Mouse (Mus musculus) adrenal gland, postnatal 14 days (tissue): ENCODE measurements at regions not wholly inside any gene's neighbourhood (a gene's known extent, or its start where the extent isn't known, plus 50 kb on each side); places are given as distances from the start of the nearest gene placed in this dataset.

Experiments
- DNase-seq: peaks from one replicate; pipeline ENCODE4 v3.0.0; 2021; ENCODE audit warnings: mixed read lengths

DNA sequence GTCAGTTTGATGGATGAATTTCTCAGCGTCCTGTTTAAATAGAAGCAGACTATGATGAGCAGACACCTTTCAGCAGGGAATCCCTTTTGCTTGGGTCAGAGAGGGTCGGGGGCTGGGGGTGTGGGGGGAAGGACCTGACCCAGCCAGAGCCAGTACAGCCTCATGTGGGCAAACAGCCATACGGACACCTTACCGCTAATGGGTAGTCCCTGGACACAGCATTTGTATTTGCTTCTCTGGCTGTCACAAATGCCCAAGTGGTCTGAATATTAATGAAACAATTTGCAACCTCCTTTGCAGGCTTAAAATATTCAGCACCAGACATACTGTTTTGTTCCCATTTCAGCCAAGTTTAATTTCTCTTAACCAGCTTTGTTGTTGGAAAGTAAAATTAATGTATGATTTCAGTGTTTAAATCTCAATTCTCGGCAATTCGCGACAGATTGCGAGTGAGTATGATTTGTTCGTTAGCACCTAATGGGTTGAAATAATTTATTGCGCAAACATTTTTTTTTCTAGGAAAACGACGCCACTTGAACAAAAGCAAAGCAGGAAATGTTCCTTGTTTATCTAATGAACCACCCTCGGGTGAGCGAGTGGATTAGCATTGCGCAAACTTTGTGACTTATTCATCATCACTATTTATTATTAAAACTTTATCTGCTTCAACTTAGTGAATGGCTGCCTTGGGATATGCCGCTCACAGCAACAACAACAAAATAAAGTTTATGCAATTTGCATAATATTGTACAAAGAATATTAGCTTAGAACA lies 166.2 kb downstream of the Cdh26 start:
- no peak for DNase-seq

DNA sequence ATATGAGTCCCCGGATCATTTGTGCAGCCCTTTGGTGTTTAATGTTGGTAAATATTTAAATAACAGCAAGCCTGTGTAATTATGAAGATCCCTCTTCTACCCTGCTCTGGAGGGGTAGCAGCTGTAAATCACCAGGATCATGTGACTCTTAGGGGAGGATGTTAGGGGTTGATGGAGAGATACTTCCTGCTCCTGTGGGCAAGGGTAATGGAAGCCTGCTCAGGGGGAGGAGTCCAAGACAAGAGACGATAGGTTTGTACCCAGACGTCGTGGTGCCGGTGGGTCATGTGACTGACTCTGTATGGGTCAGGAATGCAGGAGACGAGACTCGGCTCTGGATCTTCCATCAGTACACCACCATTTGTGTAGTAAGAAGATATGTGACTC lies 166.7 kb downstream of the Cdh26 start:
- DNase-seq = no peak

DNA sequence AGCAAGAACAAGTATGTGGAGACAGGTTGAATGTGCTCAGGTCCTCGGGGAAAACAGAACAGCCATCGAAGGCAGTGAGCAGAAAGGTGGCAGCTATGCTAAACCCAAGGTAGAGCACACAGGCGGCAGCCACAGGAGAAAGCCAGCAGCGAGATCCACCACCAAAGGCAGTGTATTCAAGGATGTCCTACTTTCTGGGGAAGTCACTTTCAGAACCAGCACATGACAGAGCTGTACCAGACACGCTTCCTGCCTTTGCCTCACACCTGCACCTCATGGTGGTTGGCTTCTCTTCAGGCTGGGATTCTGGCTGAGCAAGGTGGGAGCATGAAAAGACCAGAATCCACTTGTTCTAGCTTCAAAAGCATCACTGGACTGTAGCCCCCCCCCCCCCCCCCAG lies 168.0 kb downstream of the Cdh26 start:
- no peak for DNase-seq

DNA sequence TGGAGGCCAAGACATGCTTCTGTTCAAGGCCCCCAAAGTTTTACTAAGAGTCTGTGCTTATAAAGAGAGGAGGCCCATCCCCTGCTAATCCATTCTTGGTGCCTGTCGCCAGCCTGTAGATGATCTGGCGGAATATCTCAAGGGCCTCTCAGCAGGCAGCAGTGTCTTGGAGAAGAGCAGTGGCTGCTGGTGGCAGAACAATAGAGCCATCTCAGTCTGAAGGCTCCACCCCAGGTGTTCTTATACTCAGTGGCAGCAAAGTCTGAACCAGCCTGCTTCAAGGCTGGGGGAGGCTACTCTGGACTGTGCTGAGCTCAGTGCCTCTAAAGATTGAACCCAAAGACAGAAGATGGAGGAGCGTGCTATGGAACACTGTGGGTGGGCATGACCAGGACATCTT lies 168.5 kb downstream of the Cdh26 start:
- DNase-seq = no peak

DNA sequence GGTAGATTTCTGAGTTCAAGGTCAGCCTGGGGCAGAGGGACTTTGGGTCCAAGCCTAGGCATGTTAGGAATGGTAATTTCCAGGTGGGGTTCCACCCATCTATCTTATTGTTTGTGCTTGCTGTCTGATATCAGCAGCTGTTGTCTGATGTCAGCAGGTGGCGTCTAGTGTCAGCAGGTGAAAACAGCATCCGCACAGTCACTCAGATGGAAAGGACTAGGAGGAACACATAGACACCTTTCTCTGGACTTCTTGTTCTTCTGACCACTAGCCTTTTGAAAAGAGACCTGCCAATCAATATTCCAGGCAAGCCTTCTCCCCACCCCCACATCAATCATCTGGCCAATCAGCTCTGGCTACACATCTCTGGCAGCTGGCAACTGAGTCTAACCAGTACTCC lies 173.1 kb downstream of the Cdh26 start:
- no peak for DNase-seq

DNA sequence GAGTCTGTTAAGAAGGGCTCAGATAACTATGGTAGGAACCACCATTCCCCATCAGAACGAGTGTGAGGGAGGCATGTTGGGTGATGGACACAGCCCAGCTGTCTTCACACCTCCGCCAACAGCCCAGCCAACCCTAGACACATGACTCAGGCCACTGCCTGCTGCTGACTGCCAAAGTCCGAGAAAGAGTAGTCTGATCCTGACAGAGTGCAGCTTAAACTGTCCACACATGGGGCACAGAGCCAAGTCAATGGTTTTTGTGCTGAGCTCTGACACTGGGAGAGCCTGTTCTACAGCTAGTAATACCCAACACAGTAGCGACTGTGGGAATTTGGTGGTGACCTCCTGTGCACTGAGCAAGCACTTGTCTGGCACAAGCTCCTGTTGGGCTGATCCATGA lies 176.4 kb downstream of the Cdh26 start:
- DNase-seq = peak; percentile 55

DNA sequence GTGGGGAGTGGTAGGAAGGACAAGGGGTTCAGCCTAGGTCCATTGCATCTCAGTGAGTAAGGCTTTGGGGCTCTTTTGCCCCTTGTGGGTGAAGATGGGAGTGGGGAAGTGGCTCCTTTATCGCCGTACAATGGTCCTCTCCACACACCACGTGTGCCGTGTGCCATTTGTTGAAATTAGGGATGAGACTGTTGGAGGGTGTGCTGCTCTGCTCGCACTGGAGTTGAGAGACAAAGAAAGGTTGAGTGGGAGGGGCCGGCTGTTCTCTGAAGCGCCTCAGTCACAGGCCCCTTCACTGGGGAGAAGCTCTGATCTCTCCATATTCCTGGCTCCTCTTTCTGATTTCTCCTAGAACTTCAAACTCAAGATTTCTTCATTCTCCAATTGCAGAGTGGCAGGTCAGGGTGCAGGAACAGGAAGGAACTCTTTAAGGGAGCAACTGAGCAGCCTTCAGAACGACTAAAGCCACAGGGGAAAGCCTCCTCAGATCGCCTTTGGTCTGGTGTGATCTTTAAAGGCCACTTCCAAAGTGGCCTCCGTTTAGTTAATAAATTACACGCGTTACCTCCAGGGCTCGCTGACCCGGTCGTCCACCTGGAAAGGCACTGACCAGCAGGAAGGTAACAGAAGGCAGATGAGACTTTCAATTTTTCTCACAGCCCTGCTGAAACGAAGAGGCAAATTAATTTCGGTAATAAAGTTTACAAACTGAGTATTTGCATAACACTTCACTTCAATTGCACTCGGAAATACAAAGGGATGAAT lies 180.1 kb downstream of the Cdh26 start:
- DNase-seq = no peak

DNA sequence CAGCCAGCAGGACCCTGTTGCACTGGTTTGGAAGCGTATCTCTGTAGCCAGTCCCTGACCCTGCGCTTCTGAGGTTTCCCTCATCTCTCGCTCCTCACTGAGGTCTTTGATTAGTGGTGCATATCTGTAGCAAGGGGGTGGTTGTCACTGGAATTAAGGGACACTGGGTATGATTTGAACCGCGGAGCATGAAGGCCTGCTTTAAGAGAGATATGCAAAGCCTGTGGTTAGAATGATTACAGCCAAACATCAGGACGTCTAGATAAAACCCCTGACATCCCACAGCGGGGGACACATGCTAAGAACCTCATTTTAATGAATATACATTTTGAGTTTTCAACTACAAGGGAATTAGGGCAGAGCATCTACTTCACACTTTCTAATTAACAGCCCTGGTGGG lies 184.4 kb downstream of the Cdh26 start:
- no peak for DNase-seq

DNA sequence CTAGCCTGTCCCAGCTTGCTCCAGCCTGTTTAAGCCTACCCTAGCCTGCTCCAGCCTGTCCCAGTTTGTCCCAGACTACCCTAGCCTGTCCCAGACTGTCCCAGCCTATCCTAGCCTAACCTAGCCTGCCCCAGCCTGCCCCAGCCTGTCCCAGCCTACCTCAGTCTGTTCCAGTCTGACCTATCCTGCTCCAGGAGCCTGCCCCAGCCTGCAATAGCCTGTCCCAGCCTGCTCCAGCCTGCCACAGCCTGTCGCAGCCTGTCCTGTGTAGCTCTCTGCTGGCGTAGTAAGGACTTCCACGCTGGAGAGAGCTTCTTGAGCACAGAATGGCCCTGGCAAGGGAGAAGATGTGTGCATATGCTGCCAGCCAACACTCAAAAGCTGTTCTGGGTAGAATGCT lies 192.5 kb downstream of the Cdh26 start:
- no peak for DNase-seq

DNA sequence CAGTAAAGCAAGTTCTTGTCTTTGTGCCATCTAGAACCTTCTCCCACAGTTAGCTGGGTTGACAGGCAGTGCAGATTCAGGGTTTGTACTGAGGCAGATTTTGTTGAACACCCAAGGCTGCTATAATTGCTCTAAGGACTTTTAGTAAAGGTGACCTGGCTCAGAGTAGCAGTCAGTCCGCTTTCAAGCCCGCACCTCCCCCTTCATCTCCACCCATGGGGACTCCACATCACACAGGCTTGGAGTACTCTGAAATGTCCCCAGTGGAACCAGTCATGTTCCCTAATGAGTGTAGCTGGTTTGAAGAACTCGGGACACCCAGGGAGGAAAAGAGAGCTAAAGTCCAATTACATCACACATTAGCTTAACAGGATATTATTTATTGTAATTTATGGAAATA lies 194.1 kb downstream of the Cdh26 start:
- no peak for DNase-seq

DNA sequence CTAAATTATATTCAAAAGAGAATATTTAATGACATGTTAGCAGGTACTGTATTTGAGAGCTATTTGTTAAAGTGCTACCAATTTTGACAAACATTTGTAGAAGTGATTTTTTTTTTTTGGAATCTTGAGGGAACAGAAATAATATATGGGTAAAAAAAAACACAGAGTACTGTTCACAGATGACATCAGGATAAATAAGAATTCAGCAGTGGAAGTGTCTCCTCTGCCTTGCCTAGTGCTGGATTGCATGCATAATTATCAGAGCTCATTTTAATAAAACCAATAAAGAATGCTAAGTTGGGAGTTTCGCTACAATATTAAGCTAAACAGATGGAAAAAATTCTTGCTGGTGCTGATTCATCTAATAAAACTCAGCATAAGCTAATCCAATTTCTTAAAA lies 194.6 kb downstream of the Cdh26 start:
- DNase-seq = no peak

DNA sequence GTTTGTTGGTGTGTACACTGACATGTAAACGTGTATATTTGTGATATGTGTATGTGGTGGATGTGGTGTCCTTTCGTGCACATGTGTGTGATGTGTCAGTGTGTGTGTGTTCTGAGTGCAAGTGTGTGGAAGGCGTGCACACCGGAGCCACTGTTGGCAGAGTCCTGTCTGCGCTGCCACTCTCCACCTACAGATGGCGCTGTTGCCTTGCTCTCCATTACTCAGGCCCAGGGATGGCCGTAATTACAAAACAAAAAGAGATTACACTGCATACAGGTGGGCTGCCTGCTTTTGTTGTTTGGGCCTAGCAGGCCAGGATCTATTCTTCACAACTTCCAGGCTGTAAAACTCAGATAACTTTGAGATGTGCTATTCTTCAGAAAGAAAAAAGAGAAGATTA lies 199.4 kb downstream of the Cdh26 start:
- DNase-seq = peak; percentile 74

DNA sequence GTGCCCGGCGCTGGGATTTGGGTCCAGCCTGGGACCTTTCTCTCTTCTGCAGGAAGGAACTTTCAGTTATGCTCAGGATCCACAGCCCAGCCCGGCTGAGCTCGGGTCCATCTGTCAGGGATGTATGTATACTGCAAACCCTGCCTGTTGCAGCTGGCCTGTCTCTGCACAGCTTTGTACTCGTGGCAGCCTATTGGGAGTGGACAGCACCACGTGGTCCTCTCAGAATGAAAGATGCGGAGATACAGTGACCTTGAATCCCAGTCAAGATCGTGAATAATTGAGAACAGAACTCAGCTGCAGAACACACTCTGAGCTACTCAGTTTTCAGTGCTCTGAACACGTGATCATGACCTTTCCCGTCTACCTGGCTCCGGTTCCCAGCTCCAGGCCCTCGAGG lies 200.2 kb downstream of the Cdh26 start:
- DNase-seq = peak; percentile 15

DNA sequence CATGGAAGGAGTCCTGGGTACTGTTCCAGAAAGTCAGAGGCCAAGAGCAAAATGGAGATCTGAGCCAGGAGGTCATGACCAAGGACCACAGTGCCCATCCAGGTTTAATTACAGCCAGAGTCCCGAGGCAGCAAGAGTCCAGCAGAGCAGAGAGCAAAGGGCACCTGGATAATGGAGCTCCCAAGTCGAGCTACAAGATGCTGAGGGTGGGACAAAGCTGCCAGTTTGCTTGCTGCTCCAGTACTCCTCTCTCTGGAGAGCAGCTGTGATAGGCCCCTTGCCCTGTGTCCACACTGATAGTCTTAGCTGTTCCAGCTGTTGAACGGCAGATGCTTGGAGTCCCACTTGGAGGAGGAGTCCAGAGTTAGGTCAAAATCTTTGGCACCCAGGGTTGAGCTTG lies 201.0 kb downstream of the Cdh26 start:
- no peak for DNase-seq

DNA sequence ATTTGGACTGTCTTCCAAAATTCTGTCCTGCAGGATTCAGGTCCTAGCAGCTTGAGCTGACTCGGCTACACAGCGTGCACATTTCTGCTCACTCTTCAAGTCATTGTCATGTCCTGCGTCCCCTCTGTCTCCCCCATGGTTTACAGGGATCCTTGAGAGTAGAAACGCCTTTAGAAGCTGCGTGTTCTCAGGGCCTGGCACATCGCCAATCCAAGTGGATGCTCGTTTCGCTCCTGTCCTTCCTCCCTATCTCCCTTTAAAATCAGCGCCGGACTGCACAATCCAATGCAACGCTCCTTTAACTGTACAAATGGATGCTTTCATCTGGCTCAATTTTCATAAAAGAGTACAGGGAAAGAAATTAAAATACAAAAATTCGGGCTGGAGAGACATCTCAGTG lies 201.6 kb downstream of the Cdh26 start:
- peak; percentile 27 for DNase-seq

DNA sequence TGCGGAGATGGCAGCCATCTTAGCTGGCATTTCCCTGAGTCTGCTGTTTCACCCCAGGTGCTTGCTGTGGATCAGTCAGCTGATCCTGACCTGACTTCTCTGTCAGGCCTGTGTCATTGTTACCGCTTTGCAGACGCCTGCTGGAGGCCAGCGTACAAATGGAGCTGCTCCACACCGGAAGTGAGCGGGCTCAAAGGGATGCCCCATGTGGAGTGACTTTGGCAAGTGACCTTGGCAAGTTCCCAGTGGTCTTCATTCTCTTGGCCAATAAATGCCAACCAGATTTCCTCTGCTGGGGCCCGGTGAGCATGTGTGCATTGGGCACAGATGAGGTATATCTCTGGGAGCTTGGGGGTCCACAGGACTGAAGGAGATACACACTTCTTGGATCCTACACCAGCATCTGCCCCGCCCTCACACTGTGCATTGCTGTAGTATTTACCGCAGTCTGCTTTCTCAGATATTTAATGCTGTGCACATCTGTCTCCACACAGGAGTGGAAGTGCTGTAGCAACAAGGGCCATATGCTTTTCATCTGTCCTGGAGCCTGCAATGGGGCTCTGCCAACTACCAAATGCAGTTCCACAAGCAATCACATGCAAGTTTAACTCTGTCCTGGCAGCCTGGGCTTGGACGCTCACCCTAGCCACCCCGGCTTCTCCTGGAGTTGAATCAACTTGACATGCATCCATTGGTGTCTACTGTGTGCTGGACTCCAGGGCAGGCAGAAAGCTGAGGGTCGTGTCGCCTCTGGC lies 202.7 kb downstream of the Cdh26 start:
- no peak for DNase-seq

DNA sequence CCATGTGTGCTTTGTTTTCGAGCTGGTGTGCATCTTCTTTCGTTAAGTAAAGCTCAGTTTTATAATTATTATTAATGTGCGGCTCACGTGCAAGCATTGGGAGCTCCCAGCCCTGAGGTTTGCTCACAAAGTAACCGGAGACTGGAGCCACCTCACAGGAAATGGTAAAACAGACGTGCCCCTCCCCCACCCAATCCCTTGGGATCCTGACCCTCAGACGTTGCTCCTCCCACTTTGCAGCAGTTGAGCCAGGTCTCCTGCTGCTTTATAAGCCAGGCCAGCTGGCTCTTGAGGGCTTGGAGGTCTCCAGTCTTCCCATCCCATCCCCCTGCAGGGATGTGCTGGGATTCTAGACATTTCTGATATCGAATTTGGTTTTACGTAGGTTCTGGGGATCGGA lies 203.8 kb downstream of the Cdh26 start:
- DNase-seq = no peak

DNA sequence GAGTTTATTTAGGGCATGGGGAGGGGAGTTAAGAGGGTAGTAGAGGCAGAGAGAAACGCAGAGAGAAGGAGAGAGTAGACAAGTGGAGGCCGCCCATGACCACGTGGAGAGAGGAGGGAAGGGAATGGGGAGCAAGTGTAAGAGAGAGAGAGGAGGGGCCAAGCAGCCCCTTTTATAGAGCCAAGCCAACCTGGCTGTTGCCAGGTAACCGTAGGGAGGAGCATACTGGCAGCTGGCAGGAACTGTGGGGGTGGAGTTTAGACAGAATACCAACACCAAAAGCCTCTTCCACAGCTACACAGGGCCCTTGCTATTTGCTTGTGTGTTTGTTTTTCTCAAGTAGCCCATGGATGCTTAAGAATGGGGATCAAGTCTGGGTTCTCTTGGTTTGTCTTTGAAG lies 205.4 kb downstream of the Cdh26 start:
- no peak for DNase-seq

DNA sequence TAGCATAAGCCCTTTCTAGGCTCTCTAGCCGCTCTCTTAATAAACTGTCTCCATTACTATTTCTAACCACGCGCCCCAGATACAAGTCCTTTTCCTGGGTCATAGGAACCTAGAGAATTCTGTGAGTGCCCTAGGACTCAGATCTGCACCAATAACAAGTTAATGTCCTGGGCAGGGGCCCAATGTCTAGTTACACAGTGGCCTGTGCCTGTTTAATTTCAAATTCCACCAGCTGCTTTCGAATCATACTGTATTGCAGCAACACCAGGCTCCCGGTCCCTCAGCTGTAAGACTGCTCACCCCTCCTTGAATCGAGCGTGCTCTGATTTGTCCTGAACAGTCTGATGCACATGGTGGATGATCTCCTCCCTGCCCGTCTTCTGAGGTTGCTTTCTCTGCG lies 206.6 kb downstream of the Cdh26 start:
- no peak for DNase-seq

DNA sequence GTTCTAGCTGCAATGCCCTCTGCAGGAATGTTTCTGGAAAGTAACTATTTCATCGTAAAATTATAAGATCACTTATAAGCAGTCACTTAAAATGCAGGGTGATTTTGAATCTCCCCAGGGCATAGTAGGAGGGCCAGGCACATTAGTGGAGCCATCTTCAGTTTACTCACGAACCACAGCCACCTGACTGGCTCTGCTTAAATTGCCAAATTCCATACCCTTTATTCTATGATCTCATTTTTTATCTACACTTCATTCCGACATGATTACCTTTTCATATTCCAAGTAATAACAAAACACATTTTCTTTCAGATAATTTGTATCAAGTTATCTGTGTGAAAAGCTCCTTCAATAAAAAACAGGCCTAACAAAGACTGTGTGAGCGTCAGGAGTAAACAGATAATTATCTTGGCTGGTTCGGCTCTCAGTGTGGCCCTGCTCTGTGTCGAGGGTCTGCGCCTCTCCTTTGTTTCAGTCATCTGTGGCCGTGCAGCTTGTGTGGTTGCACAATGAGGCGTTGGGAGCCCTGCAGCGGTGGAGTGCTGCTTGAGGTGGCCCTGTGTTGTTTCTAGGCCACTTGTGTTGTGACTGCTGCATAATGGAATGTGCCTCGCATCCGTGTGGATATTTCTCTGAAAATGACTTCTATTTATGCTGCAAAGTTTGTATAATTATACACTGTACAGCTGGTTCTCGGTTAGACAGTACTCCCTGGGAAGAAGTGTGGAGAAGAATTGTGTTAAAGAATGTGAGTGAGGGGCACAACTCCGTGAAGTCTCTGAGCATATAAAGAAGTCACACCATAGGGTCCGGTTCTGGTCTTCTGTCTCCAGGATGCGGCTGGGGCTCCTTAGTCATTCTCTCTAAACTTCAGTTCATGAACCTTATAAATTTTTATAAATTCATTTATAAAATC lies 212.1 kb downstream of the Cdh26 start:
- no peak for DNase-seq

DNA sequence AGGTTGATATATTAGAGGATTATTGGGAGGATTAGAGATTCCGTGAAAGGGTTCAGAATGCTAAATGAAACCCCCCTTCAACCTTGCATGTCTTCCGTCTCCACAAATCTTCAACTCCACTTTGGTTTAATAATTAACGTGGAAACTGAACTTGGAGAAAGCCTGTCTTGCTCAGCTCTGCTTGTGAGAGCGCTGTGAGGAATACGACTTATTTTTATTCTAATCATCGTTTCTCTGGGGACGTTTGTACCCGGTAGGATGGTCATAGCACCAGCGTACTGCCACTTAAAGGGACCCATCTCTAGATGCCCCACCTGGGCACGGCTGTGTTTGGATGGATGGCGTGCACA lies 212.7 kb downstream of the Cdh26 start:
- no peak for DNase-seq

DNA sequence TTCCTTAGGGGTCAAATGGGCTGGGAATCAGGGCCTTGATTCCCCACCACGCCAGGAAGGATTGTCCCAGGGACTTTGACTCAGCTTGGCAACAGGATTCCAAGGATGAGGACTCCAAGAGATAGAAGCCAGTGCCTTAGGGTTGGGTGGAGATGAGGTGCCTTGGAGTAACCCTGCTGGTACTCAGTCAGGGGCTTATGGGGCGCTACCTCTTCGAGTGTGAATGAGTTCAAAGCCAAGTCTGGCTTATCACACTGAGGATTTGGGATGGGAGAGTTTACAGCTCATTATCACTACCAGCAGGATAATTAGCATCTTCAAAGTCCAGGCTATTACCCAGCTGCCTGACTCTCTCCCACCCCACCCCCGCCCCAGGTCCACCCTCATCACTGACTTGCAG lies 213.5 kb downstream of the Cdh26 start:
- DNase-seq = no peak
